Mouse (Mus musculus): ENCODE measurements around the gene Rcbtb2.

The Rcbtb2 gene

DNA sequence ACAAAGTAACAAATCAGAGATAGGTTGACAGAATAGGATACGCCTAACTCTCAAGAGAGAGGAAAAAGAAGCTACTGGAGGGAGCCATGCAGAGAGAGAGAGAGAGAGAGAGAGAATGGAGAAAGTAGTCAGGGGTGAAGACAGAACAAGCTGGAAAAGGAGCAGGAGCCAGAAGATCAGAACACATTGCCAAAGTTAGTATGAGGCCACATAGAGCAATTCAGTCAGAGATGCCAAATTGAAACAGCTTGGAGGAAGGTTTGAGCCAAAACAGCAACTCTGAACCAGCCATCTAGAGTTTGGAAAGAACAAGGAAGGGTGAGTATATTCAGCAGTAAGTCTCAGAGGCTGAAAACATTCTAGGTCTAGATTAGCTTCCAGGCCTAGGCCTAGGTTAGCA is 94.2 kb downstream of the Rcbtb2 start:
- no peak for DNase-seq

- no peak for DNase-seq
Measured at GRCm38 (mm10) chr14:73222316-73222970, 99.6 kb downstream of the Rcbtb2 start.

DNA sequence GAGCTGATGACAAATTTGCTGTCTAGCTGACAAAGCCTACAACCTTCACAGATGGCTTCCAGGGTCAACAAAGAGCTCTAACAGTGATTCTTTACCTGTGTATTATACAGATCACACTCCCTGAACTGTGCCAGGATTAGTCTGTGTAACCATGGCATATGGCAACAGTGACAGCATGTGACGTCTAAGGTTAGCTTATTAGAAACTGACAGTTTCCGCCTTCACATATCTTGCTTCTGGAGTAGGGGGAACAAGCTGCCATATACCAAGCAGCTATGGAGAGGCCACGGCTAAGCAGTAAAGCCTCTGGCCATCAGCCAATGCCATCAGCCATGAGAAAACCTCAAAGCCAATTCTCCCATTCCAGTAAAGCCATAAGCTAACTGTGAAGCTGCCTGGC is 103.5 kb downstream of the Rcbtb2 start:
- no peak for DNase-seq

GRCm38 (mm10) chr14:73226849-73227248 is 104.0 kb downstream of the Rcbtb2 start:
- DNase-seq, result no peak

DNA sequence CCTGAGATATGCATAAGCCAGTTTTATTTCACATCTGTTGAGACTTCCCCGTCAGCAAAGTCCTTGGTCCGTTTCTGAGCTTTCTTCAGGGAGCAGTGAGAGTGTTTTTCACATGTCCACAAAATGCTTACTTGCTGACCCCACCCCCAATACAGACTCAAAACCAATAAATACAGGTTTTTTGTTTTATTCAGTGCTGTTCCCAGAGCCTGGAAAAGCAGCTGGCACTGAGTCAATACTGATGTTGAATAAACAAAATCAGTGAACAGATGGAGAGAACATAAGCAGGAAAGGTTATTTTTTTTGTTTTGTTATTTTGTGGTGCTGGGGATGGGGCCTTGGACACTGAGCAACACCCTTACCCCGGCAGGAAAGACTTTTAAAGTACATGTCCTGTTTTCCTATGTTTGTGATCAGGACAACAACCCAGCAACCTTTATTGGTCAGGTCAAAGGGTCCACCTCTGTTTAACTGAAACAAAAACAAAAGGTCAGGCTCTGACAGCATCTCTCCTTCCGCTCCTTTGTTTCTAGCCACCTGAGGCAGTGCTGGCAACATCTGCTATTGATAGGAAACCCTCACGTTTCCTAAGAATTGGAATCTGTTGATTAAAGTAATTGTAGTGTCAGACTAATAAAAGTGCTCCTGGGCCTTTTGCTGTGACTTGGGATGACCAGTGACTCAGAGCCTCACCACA is 108.6 kb downstream of the Rcbtb2 start:
- no peak for DNase-seq

- DNase-seq, result no peak
Measured at GRCm38 (mm10) chr14:73234468-73235031, 111.7 kb downstream of the Rcbtb2 start.

DNA sequence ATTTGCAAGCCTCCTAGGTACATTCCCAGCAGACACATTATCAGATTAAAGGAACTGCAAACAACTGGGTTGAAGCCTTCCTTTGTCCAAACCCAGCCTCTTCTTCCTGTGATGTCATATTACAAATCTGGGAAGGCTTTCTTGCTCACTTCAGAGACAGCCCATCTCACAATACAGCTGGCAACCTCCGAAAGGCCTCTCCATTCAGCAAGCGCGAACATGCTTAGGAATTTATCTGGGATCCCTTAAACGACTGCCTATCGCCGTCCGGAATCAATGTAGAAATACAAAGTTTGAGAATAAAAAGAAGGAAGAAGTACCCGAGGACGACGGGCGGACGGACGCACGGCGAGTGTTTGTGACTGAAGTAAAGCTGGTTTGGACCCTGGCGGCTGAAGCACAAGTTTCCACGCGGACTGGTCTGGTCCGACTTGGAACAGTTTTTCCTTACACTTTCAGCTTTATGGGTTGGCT is 115.0 kb downstream of the Rcbtb2 start, which contains the start of gene Lpar6:
Gene Lpar6 (plus strand): TSS at position 48 of the 474 bp plus-strand sequence.
- DNase-seq, result peak; percentile 68

DNA sequence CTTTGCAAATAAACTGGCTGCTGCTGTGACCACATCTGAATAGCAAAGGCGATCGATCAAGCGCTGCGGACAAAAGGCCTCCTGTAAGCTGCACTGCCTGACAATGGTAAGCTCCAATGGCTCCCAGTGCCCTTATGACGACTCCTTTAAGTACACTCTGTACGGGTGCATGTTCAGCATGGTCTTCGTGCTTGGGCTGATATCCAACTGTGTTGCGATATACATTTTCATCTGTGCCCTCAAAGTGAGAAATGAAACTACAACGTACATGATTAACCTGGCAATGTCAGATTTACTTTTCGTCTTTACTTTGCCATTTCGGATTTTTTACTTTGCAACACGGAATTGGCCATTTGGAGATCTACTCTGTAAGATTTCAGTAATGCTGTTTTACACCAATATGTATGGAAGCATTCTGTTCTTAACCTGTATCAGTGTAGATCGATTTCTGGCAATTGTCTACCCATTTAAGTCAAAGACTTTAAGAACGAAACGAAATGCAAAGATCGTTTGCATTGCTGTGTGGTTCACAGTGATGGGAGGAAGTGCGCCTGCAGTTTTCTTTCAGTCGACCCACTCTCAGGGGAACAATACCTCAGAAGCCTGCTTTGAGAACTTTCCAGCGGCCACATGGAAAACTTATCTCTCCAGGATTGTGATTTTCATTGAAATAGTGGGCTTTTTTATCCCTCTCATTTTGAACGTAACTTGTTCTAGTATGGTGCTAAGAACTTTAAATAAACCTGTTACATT is 115.8 kb downstream of the Rcbtb2 start:
- peak; percentile 67 for DNase-seq

GRCm38 (mm10) chr14:73239291-73239690 is 116.5 kb downstream of the Rcbtb2 start:
- DNase-seq, result peak; percentile 50

DNA sequence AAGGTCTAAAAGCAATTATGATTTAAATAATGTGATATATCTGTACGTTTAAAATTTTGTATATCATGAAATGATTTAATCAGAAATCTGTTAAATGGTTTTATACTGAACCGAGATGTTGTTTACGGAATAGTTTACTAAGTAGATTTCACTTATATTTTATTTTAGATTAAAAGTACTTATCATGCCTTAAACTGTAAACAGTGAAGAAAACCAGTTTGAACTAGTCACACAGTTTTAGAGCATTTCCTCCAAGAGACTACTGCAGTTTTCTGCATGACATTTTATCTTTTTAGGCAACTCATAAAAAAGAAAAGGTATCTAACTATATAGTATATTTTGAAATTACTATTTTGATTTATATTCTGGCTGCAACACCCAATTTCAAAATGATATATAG is 117.0 kb downstream of the Rcbtb2 start:
- DNase-seq, result no peak

DNA sequence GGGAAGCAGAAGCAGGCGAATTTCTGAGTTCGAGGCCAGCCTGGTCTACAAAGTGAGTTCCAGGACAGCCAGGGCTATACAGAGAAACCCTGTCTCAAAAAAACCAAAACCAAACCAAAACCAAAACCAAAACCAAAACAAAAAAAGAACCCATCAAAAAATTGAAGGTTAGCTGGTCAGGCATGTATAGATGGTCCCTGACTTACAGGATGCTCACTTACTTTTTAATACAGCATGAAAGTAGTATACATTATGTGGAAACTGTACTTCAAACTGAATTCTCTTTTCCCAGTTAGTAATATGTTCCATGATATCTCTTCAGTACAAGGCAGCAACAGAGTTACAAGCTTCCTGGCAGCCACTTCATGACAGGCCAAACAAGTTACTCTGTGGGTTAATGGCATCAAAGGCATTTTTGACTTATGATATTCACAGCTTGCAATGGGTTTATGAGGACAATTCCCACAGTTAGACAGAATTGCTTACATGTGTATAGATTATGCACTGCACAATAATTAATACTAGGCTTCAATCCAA is 121.3 kb downstream of the Rcbtb2 start:
- no peak for DNase-seq

GRCm38 (mm10) chr14:73250056-73250455 is 127.2 kb downstream of the Rcbtb2 start:
- no peak for DNase-seq

DNA sequence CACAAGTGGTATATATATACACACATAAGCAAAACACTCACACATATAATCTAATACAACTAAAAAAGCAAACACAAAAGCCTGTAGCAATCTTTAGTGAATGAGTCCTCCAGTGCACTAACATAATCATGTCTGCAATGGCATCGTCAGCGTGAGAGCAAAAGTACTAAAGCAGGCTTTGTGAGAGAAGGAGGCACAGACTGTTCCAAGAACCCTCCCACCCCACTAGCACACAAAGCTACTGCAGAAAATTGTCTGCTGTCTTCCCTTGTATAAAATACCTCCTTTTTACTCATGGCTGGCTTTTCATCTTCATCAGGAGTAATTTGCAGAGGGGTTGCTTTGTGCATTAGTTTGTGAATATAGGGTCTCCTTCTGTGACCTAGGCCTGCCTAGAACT is 129.4 kb downstream of the Rcbtb2 start:
- no peak for DNase-seq

DNA sequence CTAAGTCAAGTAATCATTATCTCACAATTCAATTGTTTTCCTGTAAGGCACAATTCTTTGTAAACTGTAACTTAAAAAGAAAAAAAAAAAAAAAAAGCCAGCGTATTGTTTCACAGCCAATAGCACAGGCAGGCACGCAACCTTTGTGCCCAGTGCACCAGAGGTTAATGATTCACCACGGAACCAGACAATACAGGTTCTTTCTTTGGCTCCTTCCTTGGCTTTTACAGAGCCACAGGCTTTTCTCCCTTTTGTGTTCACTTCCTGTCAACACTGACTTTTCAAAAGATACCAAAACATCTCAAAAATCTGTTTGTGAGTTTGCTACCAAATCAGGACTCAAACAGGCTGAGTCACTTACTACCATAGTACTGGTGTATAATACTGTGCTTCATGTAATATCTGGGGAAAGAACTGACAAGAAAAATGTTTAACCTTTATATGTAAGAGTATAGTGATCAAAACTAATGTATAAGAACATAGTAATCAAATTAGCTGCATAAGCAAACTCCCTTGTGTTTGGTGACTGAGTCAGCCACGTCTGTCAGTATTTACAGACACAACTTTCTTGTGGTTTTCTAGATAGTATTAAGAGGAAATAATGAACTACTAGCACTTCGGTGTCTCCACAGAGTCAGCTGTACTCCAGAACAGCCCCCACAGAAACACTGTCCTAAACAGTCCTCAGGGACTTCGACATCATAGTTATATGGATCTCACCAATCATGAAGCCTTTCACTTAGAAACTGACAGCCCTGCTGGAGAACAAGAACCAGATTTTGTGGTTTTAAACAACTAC is 130.8 kb downstream of the Rcbtb2 start:
- DNase-seq, result no peak

DNA sequence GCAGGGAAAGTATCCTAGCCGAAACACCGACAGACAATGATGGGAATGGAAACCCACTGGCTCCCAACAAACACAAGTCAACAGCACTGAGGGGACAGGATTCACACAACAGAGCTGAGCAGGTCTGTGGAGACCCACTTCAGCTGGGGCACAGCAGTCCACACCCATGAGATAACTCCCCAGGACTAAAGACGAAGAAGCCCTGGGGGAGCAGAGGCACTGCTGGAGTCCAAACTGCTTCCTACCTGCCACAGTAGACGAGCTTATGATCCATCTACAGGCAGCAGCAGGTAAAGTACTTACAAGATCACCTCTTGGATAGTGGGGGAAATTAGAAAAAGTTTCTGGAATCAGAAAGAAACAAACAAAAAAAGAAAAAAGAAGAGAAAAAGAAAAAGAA is 131.6 kb downstream of the Rcbtb2 start:
- no peak for DNase-seq

- peak; percentile 62 for DNase-seq
Measured at GRCm38 (mm10) chr14:73255426-73255970, 132.7 kb downstream of the Rcbtb2 start.

- DNase-seq, result no peak
Measured at GRCm38 (mm10) chr14:73257348-73257747, 134.5 kb downstream of the Rcbtb2 start.

Data from thymus, postnatal 25 days (tissue).